Mouse (Mus musculus) naive thymus-derived CD4-positive, alpha-beta T cell, adult 5 months (primary cell): ENCODE results near the gene Slc25a40. TPM values are rescaled to one million over a fixed set of nuclear protein-coding genes. Genes with fewer than 3 reads are reported as not detected.

Source experiments
- polyA plus RNA-seq: library from polyadenylated mRNA; unstranded; fragments of 100-300 nt; shearing (Covaris generic); gene quantifications from one replicate; pipeline ENCODE4 v1.2.1, GENCODE M21; 2017

The Slc25a40 gene
- 19.2 TPM for polyA plus RNA-seq

DNA sequence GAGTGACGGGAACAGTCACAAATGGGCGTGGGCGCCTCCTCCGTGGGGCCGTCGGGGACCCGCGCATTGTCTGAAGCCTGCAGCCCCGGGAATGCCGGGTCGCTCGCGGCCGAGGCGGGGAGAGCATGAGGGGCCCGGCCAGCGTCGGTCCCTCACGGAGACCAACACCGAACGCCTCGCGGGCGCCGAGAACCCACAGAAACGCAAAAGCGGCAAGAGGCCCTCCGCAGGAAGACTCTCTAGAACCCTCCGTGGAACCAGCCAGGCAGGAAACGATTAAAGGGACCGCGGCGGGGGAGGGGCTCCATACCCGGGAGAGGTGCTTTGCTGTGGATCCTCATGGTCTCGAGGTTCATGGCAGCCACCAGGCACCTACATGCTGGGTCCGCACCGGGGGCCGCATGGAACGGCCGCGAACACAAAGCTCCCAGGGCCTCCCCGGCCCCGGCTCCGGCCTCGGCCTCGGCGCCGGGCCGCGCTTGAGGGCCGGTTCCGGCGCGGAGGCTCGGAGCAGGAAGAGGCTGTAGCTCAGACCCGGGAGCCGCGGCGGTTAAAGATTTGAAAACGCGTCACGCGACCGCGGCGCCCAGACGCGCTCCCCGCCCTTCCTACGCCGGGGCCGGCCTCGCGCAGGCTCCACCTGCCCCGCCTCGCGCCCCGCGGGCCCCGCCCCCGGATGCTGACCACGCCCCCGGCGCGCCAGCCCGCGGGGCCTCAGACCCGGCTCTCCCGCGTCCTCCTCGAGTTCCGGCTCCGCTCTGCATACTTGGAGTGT lies at the start of gene Slc25a40, which contains the start of gene Dbf4:
TSS of gene Slc25a40 (plus strand) at position 694 of the 775 bp plus-strand sequence.
TSS of gene Dbf4 (minus strand) at position 560 of the 775 bp plus-strand sequence.

Other genes starting within 250 kb of the Slc25a40 start
- 0.22 TPM for gene Adam22, start 54.7 kb upstream of the Slc25a40 start, polyA plus RNA-seq
- 105 TPM for gene Dbf4, start 134 bp upstream of the Slc25a40 start, polyA plus RNA-seq
- gene Rundc3b, start 200.1 kb downstream of the Slc25a40 start, polyA plus RNA-seq = 17.1 TPM
- 10.6 TPM for gene Abcb1a, start 237.2 kb downstream of the Slc25a40 start, polyA plus RNA-seq